Mouse (Mus musculus): ENCODE data around the gene Lmx1b.

Gene Lmx1b

DNA sequence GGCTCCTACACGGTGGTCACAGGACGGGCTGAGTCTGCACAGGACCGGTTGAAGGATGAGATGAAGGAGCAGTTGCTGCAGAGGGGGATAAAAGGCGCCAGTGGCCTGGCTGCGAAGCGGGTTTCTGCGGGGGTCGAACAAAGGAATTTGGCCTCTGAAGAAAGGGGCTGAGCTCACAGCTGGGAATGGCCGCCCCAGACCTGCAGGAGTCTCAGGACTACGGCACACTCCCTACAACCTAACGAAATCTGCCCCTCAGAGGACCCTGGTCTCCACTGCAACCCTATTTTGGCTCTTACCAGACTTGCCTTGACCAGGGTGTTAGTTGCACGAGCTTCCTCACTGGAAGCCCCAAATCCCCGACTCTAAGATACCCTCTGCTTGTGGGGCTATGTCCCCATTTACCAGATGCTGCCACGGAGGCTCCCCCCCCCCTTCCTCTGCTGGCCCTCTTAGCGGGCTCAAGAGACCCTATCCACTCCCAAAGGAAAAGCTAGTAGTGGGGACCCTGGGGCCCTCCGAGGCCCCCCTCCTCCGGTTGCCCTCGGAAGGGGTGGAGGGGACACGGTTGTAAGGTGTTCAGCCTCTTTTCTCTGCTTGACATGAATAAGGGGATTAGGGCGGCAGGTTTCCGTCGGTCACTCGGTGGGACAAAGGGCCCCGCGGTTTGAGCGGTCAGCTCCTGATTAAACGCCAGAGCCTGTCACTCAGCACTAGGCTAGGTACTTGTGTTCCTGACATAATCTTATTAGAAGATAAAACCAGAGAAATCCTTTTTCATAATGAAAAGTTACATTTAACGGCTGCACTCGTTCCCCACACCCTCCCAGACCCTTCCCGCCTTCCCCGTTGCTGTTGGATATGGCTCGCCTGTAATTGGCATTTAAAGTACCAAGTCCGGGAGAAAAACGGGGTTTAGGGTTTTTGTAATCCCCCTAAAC, 10.0 kb downstream of the Lmx1b start:
- DNase-seq (ENCODE audit: low read depth), result no peak

GRCm38 (mm10) chr2:33629641-33630040, 10.7 kb downstream of the Lmx1b start:
- DNase-seq (ENCODE audit: low read depth), result no peak

GRCm38 (mm10) chr2:33628791-33629190, 11.5 kb downstream of the Lmx1b start:
- no peak for DNase-seq (ENCODE audit: low read depth)

GRCm38 (mm10) chr2:33627058-33627375, 13.3 kb downstream of the Lmx1b start:
- no peak for DNase-seq (ENCODE audit: low read depth)

GRCm38 (mm10) chr2:33626262-33627057, 13.9 kb downstream of the Lmx1b start:
- DNase-seq (ENCODE audit: low read depth), result no peak

- no peak for DNase-seq (ENCODE audit: low read depth)
These were observed 22.6 kb downstream of the Lmx1b start for GRCm38 (mm10) chr2:33617670-33618069.

DNA sequence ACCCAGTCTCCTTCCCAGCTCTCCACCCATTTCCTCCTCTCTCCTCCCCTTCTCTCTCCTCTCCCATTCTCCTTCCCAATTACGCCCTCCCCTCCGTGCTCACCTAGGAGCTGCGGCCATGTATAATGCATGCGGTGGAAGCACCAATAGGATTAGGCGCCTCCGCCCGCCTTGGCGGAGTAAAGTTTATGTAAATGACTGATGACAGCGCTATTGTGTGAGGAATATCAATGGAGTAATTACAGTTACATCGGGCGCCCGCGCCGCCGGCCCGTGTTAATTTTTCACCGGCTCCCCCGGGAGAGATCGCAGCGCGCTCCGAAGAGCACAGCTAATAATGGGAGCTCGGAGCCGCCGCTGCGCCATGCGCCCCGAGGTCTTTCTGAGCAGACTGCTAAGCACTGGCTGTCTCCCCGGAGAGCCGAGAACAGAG, 23.9 kb downstream of the Lmx1b start:
- DNase-seq (ENCODE audit: low read depth), result no peak

DNA sequence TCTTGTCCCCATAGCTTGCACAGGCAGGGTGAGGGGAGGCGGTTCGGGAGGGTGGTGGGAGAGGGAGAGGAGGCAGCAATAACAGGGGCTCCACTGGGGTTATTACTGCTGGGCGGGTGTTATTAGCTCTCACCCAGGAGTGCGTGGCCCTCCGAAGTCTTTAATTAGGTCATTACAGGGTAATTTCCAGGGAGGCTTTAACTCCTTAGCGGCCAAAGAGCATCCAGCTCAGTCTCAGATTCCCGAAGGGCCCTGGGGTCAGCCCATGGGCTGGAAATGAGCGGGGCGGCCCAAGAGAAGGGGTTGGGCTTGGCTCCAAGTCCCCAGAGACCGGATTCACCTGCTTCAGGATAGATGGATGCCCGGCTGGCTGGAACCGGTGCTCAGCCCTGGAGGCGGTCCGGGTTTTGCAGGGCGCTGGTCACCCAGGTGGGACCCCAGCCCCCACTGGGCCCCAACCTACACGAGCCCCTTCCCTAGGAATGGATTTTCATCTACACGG, 24.4 kb downstream of the Lmx1b start:
- DNase-seq (ENCODE audit: low read depth), result no peak

DNA sequence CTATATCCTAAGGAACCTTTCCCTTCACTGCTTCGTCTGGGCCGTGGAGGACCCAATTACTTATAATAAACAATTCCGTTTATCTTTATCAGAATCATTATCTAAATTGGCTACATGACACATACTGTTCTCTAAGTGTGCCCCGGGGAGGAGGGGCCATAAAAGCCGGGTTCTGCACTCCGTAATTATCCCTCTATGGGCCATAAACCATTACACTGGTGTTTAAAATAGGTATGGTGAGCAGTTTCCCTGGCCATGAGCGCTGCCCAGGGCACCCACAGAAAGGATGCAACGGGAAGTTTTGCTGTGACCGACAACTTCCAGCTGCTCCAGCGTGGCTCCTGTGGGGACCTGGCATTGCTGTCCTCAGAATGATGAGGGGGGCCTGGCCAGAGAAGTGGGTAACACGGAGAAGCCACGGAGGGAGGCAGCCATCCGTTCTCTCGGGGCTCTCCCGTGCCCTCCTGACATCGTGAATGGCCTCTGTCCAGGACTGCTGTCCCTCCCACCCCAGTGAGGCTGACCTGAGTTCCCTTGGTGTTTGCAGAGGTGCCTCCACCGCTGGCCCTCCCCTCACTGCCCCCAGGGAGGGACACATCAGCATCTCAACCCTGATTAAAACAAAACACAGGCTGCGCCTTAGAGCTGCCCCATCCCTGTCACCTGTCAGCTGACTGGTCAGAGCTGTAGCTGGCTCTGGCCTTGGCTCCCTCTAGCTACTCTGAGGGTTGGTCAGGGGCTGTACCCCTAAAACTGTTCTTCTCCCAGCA, 34.6 kb downstream of the Lmx1b start:
- no peak for DNase-seq (ENCODE audit: low read depth)

GRCm38 (mm10) chr2:33604846-33605486, 35.3 kb downstream of the Lmx1b start:
- DNase-seq (ENCODE audit: low read depth), result no peak

DNA sequence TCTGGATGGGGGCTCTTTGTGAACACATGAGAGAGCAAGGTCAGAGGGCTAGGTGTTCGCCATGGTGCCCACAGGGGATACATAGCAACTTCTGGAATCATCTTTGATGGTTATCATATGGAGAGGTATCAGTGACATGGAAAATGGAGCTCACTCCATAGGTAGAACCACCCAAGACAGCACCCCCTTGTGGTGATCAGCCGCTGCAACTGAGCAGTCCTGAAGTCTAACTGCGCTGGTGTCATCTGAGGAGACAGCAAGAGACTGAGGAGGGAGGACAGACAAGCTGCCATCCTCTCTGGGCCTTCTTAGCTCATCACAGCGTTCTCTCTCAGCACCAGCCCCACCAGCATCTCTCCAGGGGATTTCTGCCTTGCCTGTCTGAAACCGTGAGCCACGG, 39.8 kb downstream of the Lmx1b start:
- DNase-seq (ENCODE audit: low read depth), result no peak

GRCm38 (mm10) chr2:33597384-33597783, 42.9 kb downstream of the Lmx1b start:
- no peak for DNase-seq (ENCODE audit: low read depth)

- DNase-seq (ENCODE audit: low read depth), result no peak
These were observed 45.3 kb downstream of the Lmx1b start for GRCm38 (mm10) chr2:33595085-33595423.

- DNase-seq (ENCODE audit: low read depth), result no peak
These were observed 45.9 kb downstream of the Lmx1b start for GRCm38 (mm10) chr2:33594181-33595084.

DNA sequence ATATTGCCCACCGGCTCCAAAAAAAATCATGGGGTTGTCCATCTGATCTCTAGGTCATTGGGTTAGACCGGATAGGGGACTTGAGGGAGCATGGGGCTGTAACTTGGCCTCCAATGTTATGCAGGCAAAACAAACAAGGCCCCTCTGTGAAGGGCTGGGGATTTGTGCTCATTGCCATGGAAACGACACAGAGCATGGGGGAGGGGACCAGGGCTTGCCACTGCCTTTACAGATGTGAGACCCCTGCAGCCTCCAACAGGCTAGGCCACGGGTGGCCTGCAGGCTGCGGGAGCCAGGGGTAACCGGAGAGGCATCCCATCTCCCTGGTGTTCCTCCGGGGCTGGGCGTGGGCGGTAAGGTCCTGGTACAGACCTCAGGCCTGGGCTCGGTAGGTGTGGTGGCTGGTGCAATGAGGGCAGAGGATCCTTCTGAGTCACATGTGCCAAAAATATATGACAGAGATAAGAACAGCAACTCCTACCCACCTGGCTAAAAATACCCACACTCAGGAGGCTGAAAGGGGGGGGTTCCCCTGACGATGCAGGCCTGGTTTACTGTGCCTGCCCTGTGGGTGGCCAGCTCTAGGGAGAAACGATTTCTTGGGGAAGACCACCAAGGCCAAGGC, 47.3 kb downstream of the Lmx1b start:
- DNase-seq (ENCODE audit: low read depth), result no peak

DNA sequence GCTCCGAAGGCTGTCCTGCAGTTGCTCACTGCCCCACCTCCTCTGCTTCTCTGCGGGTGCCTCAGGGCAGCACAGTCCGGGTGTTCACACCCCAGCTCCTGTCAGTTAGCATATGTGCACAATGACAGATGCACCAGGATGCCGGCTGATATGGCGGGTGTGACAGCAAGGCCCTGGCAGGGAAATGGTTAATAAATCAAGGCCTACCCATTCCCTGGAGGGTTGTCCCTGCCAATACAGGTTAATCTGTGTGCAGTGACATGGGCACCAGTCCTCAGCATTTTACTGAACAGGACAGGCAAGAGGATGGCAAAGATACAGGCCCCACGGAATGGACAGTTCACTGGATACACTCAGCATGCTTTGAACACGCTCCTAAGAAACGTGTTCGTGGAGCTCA, 51.0 kb downstream of the Lmx1b start:
- DNase-seq (ENCODE audit: low read depth), result no peak

GRCm38 (mm10) chr2:33584937-33585910, 55.1 kb downstream of the Lmx1b start:
- DNase-seq (ENCODE audit: low read depth), result no peak

DNA sequence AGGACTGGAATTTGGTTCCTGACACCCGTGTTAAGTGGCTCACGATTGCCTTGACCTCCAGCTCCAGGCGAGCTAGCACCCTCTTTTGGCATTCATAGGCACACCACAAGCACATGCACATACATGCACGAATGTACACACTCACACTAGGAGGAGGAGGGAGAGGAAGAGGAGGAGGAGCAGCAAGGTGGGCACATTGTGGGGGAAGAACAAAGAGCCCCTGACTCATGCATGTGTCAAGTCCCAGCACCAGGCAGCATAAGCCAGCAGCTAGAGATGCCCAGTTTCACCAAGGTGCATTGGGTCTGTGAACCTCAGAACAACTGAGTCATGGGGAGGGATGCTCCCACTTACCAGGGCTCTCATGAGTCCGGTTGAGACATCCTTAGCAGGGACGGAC, 56.5 kb downstream of the Lmx1b start:
- DNase-seq (ENCODE audit: low read depth), result no peak

GRCm38 (mm10) chr2:33583317-33583716, 57.0 kb downstream of the Lmx1b start:
- no peak for DNase-seq (ENCODE audit: low read depth)

Data from c-Kit-positive CD71-positive TER-119-negative erythroid progenitor cells, embryonic 14.5 days (primary cell).